In genomic region chr14:28304131-28304530, GRCm38 (mm10) we compare ENCODE assay signal across 26 mouse cellular contexts.
A peak's percentile ranks its signal among the peaks of the same experiment; 100 is the strongest.
DNase-seq lines count a peak whose midpoint lies in the region; ATAC-seq lines count a peak whose summit lies in the region.
"Had no signal": no experiment of that assay in that cellular context is flagged by ENCODE, and none has a peak within 500 bp of the region (broad histone marks: within the 10 kb centered on the region; RNA-seq: fewer than 3 reads in every experiment).

No protein-coding gene starts in this region.

- no peak overlapping the region for H3K4me2 ChIP-seq in kidney, embryonic 15.5 days
- H3K4me2 ChIP-seq: limb, embryonic 15.5 days; liver, embryonic 15.5 days; lung, embryonic 14.5 days; midbrain, embryonic 15.5 days had no signal

- H3K27ac ChIP-seq in kidney, embryonic 15.5 days: no peak overlapping the region
- H3K27ac ChIP-seq: hindbrain, embryonic 10.5 days; limb, embryonic 10.5 days; limb, embryonic 15.5 days; liver, embryonic 15.5 days; midbrain, embryonic 15.5 days; stomach, postnatal 0 days had no signal

- no peaks in the 10 kb centered on the region for H3K4me1 ChIP-seq in kidney, embryonic 15.5 days
- H3K4me1 ChIP-seq: hindbrain, embryonic 10.5 days; limb, embryonic 15.5 days; liver, embryonic 15.5 days; midbrain, embryonic 15.5 days had no signal

- no peak overlapping the region for H3K4me3 ChIP-seq in kidney, embryonic 15.5 days (replicated peaks)
- H3K4me3 ChIP-seq: erythroblast, embryonic 14.5 days; hindbrain, embryonic 10.5 days; limb, embryonic 10.5 days; limb, embryonic 15.5 days; liver, embryonic 15.5 days; midbrain, embryonic 15.5 days had no signal

- H3K9ac ChIP-seq in kidney, embryonic 15.5 days: no peak overlapping the region
- H3K9ac ChIP-seq: forebrain, postnatal 0 days; limb, embryonic 15.5 days; liver, embryonic 15.5 days; lung, embryonic 14.5 days; midbrain, embryonic 15.5 days had no signal

- no peaks in the 10 kb centered on the region for H3K36me3 ChIP-seq in kidney, embryonic 15.5 days
- H3K36me3 ChIP-seq: hindbrain, embryonic 10.5 days; limb, embryonic 10.5 days; limb, embryonic 15.5 days; liver, embryonic 15.5 days; midbrain, embryonic 15.5 days had no signal

- H3K9me3 ChIP-seq in kidney, embryonic 15.5 days (replicated peaks): no peaks in the 10 kb centered on the region
- H3K9me3 ChIP-seq: hindbrain, embryonic 10.5 days; limb, embryonic 10.5 days; limb, embryonic 15.5 days; liver, embryonic 15.5 days; midbrain, embryonic 15.5 days had no signal

- WGBS in kidney, embryonic 15.5 days: 65% methylated on average over 5 of the region's 5 CpGs

- ATAC-seq in cerebellum, adult (ENCODE audit: insufficient number of reproducible peaks, low FRiP score, low TSS enrichment): 0 out of 2 replicates have a peak, but pooled peaks have one; percentile 26
- ATAC-seq in kidney, embryonic 15.5 days (replicated peaks; ENCODE audit: low FRiP score): no peak
- ATAC-seq: forebrain, postnatal 0 days; hindbrain, embryonic 16.5 days; midbrain, embryonic 15.5 days; Patski had no signal

- DNase-seq in cerebellum, postnatal 10 days: no peak
- DNase-seq in kidney, adult 18-20 months: peak; percentile 11
- peak; percentile 71 for DNase-seq in kidney, adult 9 months
- peak; percentile 27 for DNase-seq in skeletal muscle tissue, adult 2 months (ENCODE audit: low read depth, low spot score)
- DNase-seq in spleen, postnatal 14 days (ENCODE audit: low spot score in 2 of 2): no peak
- DNase-seq: adrenal gland, postnatal 25 days; cerebellum, adult 9-11 months; forebrain, postnatal 0 days; heart, postnatal 14 days; lung, embryonic 14.5 days; lung, postnatal 14 days; right cerebral cortex, postnatal 25 days; spleen, adult 18-20 months; thymus, adult 18-20 months; thymus, postnatal 36 days had no signal

- H3K27me3 ChIP-seq in kidney, embryonic 15.5 days: no peaks in the 10 kb centered on the region
- H3K27me3 ChIP-seq: limb, embryonic 15.5 days; liver, embryonic 15.5 days; midbrain, embryonic 15.5 days; Patski had no signal

Comparison
In these comparisons a context has a peak if more than half of its experiments do, and no peak if none do; other contexts are left out.
1. DNase-seq: peak in kidney, adult 18-20 months (single experiment), kidney, adult 9 months (single experiment) and skeletal muscle tissue, adult 2 months (single experiment); none in cerebellum, postnatal 10 days (0 of 2) and spleen, postnatal 14 days (0 of 2).